Mouse (Mus musculus) forebrain, embryonic 11.5 days (tissue): ENCODE data around the gene Slc39a13. TPM values are rescaled to one million over a fixed set of nuclear protein-coding genes. Genes with fewer than 3 reads are reported as not detected.

Experiments used
- ATAC-seq: fragments of 200-750 bp; cut with Nextera tagmentation; replicated peaks from 2 replicates; pipeline ENCODE4 v1.8.0; 2017; ENCODE audit warnings: moderate TSS enrichment; ENCODE audit not compliant: low FRiP score
- DNase-seq: peaks from one replicate; pipeline ENCODE4 v3.0.0-alpha.2; 2017; ENCODE audit warnings: low spot score
- H3K27ac ChIP-seq: fragments of 300-500 bp; sonication (generic); 2 replicates; pipeline ENCODE4 v1.5.1; 2014; ENCODE audit warnings: low read depth, low read length
- H3K27me3 ChIP-seq: fragments of 300-500 bp; sonication (generic); 2 replicates; pipeline ENCODE4 v1.6.1; 2014; ENCODE audit warnings: mild to moderate bottlenecking, low read length, mixed read lengths; ENCODE audit not compliant: control insufficient read depth, insufficient read depth
- H3K36me3 ChIP-seq: fragments of 300-500 bp; sonication (generic); 2 replicates; pipeline ENCODE4 v1.6.1; 2014; ENCODE audit warnings: mild to moderate bottlenecking, low read length, moderate library complexity, mixed read lengths; ENCODE audit not compliant: control insufficient read depth, insufficient read depth
- H3K4me1 ChIP-seq: fragments of 300-500 bp; sonication (generic); replicated peaks from 2 replicates; pipeline ENCODE4 v1.6.1; 2014; ENCODE audit warnings: low read length, mixed read lengths; ENCODE audit not compliant: control insufficient read depth, insufficient read depth
- H3K4me2 ChIP-seq: fragments of 300-500 bp; sonication (generic); 2 replicates; pipeline ENCODE4 v1.6.1; 2014; ENCODE audit warnings: low read depth, mild to moderate bottlenecking, low read length, moderate library complexity, mixed read lengths; ENCODE audit not compliant: severe bottlenecking
- H3K4me3 ChIP-seq: fragments of 300-500 bp; sonication (generic); 2 replicates; pipeline ENCODE4 v1.5.1; 2014; ENCODE audit warnings: low read depth, low read length
- H3K9ac ChIP-seq: fragments of 300-500 bp; sonication (generic); 2 replicates; pipeline ENCODE4 v1.6.1; 2014; ENCODE audit warnings: low read length
- H3K9me3 ChIP-seq: fragments of 300-500 bp; sonication (generic); 2 replicates; pipeline ENCODE4 v1.6.1; 2016; ENCODE audit warnings: low read length, mixed read lengths; ENCODE audit not compliant: control insufficient read depth
- WGBS: fragments of 180-500 bp; shearing (Covaris S2); extraction: QIAGEN DNeasy Blood & Tissue Kit; methylation state at CpG from one replicate; pipeline ENCODE4 v1.1.7; 2014; 5-methylcytosine and 5-hydroxymethylcytosine counted together
- polyA plus RNA-seq: library from polyadenylated mRNA; unstranded; fragments of >200 nt; fragmentation: Nextera tagmentation; extraction: Ambion mirVana; gene quantifications from 2 replicates; pipeline ENCODE4 v1.2.1, GENCODE M21; 2014

Gene Slc39a13
- polyA plus RNA-seq, 1 experiment from 2014 or later: 23.6 TPM

GRCm38 (mm10) chr2:91085494-91086391 is 15.5 kb upstream of the Slc39a13 start:
- H3K4me2 ChIP-seq: no peak overlapping the region
- 0 out of 2 replicates have a peak, but pooled peaks cover 1% of the 10 kb centered on the region for H3K4me1 ChIP-seq
- DNase-seq (no peak), ATAC-seq (no peak)
- H3K9me3 ChIP-seq: no peaks in the 10 kb centered on the region
- H3K36me3 ChIP-seq: no peaks in the 10 kb centered on the region
- H3K27ac ChIP-seq: no peak overlapping the region
- H3K4me3 ChIP-seq: no peak overlapping the region
- 89% methylated on average over 14 of the region's 14 CpGs for WGBS
- no peak overlapping the region for H3K9ac ChIP-seq
- no peaks in the 10 kb centered on the region for H3K27me3 ChIP-seq

GRCm38 (mm10) chr2:91084179-91084820 is 14.1 kb upstream of the Slc39a13 start:
- DNase-seq (no peak), ATAC-seq (no peak)
- Histone ChIP-seq H3K9me3 (no peaks in the 10 kb centered on the region), H3K27me3 (no peaks in the 10 kb centered on the region), H3K9ac (no peak overlapping the region), H3K4me2 (no peak overlapping the region), H3K4me3 (no peak overlapping the region), H3K4me1 (0 out of 2 replicates have a peak, but pooled peaks cover 1% of the 10 kb centered on the region), H3K36me3 (no peaks in the 10 kb centered on the region), H3K27ac (no peak overlapping the region)
- 88% methylated on average over 15 of the region's 15 CpGs for WGBS

GRCm38 (mm10) chr2:91083366-91083940 is 13.2 kb upstream of the Slc39a13 start:
- Histone ChIP-seq H3K36me3 (no peaks in the 10 kb centered on the region), H3K27me3 (no peaks in the 10 kb centered on the region), H3K27ac (no peak overlapping the region), H3K9ac (no peak overlapping the region), H3K4me3 (no peak overlapping the region), H3K4me1 (peaks cover 3% of the 10 kb centered on the region; the same call in 1 of the 2 replicates), H3K9me3 (no peaks in the 10 kb centered on the region), H3K4me2 (no peak overlapping the region)
- 57% methylated on average over 1 of the region's 1 CpGs for WGBS
- DNase-seq (no peak), ATAC-seq (no peak)

- Histone ChIP-seq H3K4me2 (no peak overlapping the region), H3K36me3 (no peaks in the 10 kb centered on the region)
- WGBS: 75% methylated on average over 11 of the region's 11 CpGs
Observed at GRCm38 (mm10) chr2:91082844-91083243, 12.6 kb upstream of the Slc39a13 start.

GRCm38 (mm10) chr2:91081775-91082695 is 11.8 kb upstream of the Slc39a13 start, which contains the start of gene Spi1:
Gene Spi1 (plus strand): TSS chr2:91082390.
- Histone ChIP-seq H3K27me3 (no peaks in the 10 kb centered on the region), H3K27ac (no peak within 1 kb of the TSS), H3K4me1 (peaks cover 3% of the 10 kb centered on the region; the same call in 1 of the 2 replicates), H3K36me3 (no peaks in the 10 kb centered on the region), H3K9me3 (no peaks in the 10 kb centered on the region), H3K4me3 (no peak within 1 kb of the TSS), H3K4me2 (no peak within 1 kb of the TSS), H3K9ac (no peak within 1 kb of the TSS)
- 86% methylated on average over 13 of the region's 13 CpGs for WGBS
- DNase-seq (no peak), ATAC-seq (no peak)

More at GRCm38 (mm10) chr2:91082844-91083243, 12.6 kb upstream of the Slc39a13 start:
- Histone ChIP-seq H3K9ac (no peak overlapping the region), H3K9me3 (no peaks in the 10 kb centered on the region), H3K4me1 (peaks cover 3% of the 10 kb centered on the region; the same call in 1 of the 2 replicates), H3K27ac (no peak overlapping the region), H3K27me3 (no peaks in the 10 kb centered on the region), H3K4me3 (no peak overlapping the region)
- no peak for DNase-seq
- ATAC-seq: no peak

DNA sequence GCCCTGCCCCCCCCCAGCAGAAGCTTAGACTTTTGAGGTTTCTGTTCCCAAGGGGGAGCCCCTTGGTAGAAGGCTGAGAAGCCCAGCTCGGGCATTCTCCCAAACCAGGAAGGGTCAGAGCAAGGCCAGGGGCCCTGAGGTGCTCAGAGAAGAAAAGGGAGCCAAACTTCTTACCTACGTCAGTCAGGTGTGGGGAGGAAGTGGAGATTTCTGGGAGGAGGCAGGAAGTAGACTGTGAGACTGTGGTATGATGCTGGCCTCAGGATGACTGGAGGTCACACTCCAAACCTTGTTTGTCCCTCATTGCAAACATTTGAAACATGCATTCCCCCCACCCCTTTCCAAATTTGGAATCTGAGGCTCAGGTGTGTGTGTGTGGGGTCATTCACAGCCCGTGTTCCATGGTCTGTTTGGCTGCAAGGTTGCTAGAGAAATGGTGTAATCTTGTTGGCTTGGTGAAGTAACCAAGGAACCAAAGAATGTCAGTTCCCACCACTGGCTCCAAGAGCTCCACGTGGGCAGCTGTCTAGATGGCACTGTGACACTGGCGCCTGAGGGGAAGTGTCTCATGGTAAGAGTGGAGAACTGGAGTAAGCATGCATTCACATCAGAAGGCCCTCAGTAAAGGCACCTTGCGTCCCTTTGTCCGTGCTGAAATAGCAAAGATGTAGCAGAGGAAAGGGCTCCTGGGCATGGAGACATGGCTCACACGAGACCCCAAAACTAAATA is 10.7 kb upstream of the Slc39a13 start:
- no peak overlapping the region for H3K4me2 ChIP-seq

GRCm38 (mm10) chr2:91079026-91079384 is 8.8 kb upstream of the Slc39a13 start:
- WGBS: 31% methylated on average over 5 of the region's 5 CpGs
- Histone ChIP-seq H3K9ac (peak overlapping the region; percentile 71), H3K27me3 (no peaks in the 10 kb centered on the region), H3K4me3 (peak overlapping the region; percentile 49), H3K4me2 (peak overlapping the region; percentile 95), H3K27ac (no peak overlapping the region), H3K9me3 (no peaks in the 10 kb centered on the region), H3K36me3 (no peaks in the 10 kb centered on the region), H3K4me1 (peaks cover 2% of the 10 kb centered on the region; the same call in 1 of the 2 replicates)
- DNase-seq (no peak), ATAC-seq (no peak)

More for the DNA sequence above, 10.7 kb upstream of the Slc39a13 start:
- Histone ChIP-seq H3K9me3 (no peaks in the 10 kb centered on the region), H3K4me3 (no peak overlapping the region), H3K27ac (no peak overlapping the region), H3K27me3 (no peaks in the 10 kb centered on the region), H3K9ac (no peak overlapping the region), H3K4me1 (peaks cover 2% of the 10 kb centered on the region; the same call in 1 of the 2 replicates), H3K36me3 (no peaks in the 10 kb centered on the region)
- no peak for DNase-seq
- 81% methylated on average over 8 of the region's 8 CpGs for WGBS
- ATAC-seq: no peak
